Mouse (Mus musculus) ovary, postnatal 36 days (tissue): ENCODE data around the gene Hist1h2an.
"Not testable (repeated sequence)": the region's sequence is repeated elsewhere in the genome, so short reads cannot be mapped to it uniquely, and the experiment has no call there.

Experiments
- DNase-seq: peaks from one replicate; pipeline ENCODE4 v3.0.0; 2022; ENCODE audit warnings: low spot score, mixed read lengths

The Hist1h2an gene

DNA sequence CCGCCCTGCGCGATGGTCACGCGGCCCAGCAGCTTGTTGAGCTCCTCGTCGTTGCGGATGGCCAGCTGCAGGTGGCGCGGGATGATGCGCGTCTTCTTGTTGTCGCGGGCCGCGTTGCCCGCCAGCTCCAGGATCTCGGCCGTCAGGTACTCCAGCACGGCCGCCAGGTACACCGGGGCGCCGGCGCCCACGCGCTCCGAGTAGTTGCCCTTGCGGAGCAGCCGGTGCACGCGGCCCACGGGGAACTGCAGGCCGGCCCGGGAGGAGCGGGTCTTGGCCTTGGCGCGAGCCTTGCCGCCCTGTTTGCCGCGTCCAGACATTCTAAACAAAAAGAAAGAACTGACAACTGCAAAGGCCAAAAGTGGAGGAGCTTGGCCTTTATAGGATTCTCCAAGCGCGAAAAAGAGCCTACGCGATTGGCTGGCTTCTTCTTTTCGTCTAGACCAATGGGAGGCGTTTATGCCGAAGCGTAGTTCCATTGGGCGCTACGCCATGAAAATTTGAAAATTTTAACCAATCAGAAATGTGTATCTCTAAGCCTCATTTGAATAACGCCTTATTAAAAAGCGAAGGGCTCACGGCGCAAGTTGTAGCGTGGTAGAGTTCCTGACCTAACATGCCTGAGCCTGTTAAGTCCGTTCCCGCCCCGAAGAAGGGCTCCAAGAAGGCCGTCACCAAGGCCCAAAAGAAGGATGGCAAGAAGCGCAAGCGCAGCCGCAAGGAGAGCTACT is at the start of gene Hist1h2an, which contains the start of gene Hist1h2bp:
Gene Hist1h2an, minus strand, starts transcription at position 320 of the 731 bp plus-strand sequence.
Gene Hist1h2bp, plus strand, starts transcription at position 563 of the 731 bp plus-strand sequence.
- peak; percentile 75 for DNase-seq

DNA sequence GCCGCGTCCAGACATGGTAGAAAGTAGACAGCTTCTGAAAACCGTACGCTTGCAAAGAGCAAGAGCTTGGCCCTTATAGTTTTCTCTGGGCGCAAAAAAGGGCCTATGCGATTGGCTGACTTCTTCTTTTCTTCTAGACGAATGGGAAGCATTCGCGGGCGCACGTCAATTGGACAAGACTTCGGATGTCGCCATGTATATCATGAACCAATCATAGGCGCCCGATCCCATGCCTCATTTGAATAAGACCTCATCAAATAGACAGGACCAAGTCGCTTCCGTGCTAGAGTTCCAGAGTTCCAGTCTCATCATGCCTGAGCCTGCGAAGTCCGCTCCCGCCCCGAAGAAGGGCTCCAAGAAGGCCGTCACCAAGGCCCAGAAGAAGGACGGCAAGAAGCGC is 46.4 kb upstream of the Hist1h2an start, which contains the start of the genes Hist1h2ap and Hist1h2br:
Gene Hist1h2ap, minus strand, starts transcription at position 47 of the 400 bp plus-strand sequence.
Gene Hist1h2br, plus strand, starts transcription at position 283 of the 400 bp plus-strand sequence.
- DNase-seq: not testable (repeated sequence)

DNA sequence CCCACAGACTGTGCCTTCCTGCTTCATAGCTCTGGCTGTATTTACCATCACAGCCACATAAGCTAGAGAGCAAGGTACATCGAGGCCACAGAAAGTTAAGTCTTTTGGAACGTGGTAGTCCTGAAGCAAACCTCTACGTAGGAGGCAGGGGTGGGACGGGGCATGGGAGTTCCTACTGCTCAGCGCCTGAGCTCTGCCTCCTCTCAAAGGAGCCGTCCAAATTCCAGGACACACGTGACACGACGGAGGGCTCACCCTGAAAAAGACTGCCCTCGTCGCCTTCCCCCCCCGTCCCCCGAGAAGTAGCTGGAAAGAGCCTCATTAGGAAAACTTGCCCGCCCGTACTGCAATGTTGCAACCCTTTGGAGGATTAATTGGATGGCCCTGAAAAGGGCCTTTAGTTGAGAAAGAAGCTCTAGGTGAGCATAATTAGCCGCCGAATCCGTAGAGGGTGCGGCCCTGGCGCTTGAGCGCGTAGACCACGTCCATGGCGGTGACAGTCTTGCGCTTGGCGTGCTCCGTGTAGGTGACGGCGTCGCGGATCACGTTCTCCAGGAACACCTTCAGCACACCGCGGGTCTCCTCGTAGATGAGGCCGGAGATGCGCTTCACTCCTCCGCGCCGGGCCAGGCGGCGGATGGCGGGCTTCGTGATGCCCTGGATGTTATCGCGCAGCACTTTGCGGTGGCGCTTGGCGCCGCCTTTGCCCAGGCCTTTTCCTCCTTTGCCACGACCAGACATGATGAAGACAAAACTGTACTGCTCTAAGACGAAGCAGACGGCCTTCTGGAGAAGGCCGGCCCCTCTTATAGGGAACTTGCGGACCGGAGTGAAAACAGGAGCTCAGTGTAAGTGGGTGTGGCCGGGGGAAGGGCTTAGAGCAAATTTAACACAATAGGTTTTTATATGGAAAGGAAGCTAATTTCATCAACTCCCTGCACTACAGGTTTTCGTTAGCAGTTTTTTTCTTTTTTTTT is 44.7 kb upstream of the Hist1h2an start, which contains the start of gene Hist1h4n:
Gene Hist1h4n, minus strand, starts transcription at position 779 of the 977 bp plus-strand sequence.
- DNase-seq: not testable (repeated sequence)

DNA sequence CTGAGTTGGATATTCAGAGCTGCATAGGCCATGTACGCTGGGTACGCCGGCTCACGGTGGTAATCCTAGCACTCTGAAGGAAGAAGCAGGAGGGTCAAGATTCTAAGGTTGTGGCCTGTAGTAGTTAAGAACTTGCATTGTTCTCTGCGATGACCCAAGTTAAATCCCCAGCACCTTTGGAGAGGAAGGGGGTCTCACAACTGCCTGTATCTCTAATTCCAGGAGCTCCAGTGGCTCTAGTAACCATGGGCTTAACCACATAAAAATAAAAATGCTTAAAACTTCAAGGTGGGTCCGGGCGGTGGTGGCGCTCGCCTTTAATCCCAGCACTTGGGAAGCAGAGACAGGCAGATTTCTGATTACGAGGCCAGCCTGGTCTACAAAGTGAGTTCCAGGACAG is 43.3 kb upstream of the Hist1h2an start:
- DNase-seq: no peak

DNA sequence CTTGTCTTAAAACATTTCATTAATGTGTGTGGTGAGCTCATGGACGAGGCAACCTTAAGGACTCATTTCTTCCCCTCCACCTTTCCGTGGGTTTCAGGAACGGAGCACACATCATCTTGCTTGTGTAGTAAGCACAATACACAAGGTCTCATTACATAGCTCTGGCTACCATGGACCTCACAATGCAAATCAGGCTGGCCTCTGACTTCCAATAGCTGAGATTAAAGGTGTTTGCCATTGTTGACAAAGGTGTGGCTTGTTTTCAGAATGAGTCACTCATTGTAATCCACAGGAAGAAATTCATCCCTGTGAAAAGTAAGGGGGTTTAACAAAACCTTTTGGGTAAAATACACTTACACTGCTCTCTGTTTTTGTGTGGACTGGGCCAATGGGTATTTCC is 41.5 kb upstream of the Hist1h2an start:
- DNase-seq: no peak

DNA sequence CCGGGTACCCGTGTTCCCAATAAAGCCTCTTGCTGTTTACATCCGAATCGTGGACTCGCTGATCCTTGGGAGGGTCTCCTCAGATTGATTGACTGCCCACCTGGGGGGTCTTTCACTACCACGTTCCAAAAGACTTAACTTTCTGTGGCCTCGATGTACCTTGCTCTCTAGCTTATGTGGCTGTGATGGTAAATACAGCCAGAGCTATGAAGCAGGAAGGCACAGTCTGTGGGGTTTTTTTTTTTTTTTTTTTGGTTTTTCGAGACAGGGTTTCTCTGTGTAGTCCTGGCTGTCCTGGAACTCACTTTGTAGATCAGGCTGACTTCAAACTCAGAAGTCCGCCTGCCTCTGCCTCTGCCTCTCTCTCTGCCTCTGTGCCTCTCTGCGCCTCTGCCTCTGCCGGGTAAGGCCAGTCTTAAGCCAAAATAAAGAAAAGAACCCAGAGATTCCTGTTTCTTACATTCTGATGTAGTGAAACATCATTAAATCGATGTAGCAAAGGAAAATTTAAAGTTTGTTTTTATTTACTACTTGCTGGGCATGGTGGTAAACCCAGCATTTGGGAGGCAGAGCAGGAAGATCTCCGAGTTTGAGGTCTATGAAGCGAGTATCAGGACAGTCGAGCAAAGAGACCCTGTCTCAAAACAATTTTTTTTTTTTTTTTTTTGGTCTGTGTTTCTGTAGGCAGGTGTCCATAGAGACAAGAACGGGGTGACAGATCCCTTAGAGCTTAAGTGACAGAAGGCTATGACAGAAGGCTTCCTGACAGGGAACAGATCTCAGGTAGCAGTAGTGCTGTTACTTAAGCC is 33.3 kb upstream of the Hist1h2an start:
- DNase-seq: not testable (repeated sequence)

DNA sequence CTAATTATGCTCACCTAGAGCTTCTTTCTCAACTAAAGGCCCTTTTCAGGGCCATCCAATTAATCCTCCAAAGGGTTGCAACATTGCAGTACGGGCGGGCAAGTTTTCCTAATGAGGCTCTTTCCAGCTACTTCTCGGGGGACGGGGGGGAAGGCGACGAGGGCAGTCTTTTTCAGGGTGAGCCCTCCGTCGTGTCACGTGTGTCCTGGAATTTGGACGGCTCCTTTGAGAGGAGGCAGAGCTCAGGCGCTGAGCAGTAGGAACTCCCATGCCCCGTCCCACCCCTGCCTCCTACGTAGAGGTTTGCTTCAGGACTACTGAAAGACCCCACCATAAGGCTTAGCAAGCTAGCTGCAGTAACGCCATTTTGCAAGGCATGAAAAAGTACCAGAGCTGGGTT is 25.1 kb upstream of the Hist1h2an start:
- not testable (repeated sequence) for DNase-seq

DNA sequence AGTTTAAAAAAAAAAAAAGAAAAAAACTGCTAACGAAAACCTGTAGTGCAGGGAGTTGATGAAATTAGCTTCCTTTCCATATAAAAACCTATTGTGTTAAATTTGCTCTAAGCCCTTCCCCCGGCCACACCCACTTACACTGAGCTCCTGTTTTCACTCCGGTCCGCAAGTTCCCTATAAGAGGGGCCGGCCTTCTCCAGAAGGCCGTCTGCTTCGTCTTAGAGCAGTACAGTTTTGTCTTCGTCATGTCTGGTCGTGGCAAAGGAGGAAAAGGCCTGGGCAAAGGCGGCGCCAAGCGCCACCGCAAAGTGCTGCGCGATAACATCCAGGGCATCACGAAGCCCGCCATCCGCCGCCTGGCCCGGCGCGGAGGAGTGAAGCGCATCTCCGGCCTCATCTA is 24.5 kb upstream of the Hist1h2an start, which contains the start of gene Hist1h4m:
Gene Hist1h4m, plus strand, starts transcription at position 208 of the 400 bp plus-strand sequence.
- DNase-seq: peak; percentile 38

DNA sequence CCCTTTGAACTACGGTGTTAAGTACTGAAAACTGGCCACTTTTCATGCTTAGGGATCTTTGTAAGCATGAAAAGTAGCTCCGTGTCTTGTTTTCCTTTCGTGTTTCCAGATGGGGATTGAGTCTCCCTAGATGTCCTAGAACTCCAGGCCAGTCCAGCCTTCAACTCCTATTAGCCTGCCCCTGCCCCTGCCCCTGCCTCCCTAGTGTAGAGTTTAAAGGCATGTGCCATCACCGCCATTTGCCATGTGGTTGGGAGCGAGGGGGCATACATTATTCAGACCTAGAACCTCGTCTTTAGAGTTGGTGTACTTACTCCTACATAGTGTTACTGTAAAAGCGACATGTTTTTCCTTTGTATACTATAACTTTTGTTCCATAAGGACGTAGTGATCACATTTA is 24.1 kb upstream of the Hist1h2an start:
- not testable (repeated sequence) for DNase-seq

DNA sequence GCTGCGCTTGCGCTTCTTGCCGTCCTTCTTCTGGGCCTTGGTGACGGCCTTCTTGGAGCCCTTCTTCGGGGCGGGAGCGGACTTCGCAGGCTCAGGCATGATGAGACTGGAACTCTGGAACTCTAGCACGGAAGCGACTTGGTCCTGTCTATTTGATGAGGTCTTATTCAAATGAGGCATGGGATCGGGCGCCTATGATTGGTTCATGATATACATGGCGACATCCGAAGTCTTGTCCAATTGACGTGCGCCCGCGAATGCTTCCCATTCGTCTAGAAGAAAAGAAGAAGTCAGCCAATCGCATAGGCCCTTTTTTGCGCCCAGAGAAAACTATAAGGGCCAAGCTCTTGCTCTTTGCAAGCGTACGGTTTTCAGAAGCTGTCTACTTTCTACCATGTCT is 23.1 kb upstream of the Hist1h2an start, which contains the start of the genes Hist1h2bq and Hist1h2ao:
Gene Hist1h2bq, minus strand, starts transcription at position 125 of the 400 bp plus-strand sequence.
Gene Hist1h2ao, plus strand, starts transcription at position 393 of the 400 bp plus-strand sequence.
- DNase-seq: not testable (repeated sequence)

DNA sequence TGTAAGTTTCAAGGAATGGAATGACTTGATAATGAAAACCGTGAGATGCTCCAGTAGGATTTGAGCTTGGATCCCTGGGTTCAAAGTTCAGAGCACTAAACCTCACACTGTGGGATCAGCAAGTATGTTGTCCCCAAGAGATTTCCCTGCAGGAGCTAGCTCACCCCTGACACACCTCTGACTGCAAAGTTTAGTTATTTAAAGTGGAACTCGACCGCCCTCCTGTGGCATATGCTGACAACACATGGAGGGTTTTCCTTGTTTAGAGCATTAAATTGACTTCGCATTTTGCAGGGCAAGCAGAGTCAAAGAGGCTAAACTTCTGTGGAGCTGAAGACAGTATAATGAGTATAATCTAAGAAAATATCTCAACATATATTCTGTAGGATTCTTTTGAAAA is 16.0 kb upstream of the Hist1h2an start:
- DNase-seq: not testable (repeated sequence)

DNA sequence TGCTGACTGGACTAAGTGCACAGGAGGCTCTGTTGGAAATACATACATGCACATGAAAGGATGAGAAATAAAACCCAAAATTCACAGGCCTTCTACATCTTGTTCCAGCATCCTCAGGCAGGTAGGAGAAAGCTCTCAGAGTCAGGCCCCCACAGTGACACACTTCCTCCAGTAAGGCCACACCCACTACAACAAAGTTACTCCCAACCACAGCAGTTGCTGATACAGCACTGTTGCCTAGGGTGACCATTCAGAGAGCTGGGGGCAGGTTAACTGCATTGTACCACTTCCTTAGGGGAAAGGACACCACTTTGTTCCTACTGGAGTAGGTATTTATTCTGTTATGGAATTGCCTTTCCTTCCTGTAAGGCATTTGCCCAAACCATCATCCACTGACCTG is 10.1 kb upstream of the Hist1h2an start:
- DNase-seq: not testable (repeated sequence)

DNA sequence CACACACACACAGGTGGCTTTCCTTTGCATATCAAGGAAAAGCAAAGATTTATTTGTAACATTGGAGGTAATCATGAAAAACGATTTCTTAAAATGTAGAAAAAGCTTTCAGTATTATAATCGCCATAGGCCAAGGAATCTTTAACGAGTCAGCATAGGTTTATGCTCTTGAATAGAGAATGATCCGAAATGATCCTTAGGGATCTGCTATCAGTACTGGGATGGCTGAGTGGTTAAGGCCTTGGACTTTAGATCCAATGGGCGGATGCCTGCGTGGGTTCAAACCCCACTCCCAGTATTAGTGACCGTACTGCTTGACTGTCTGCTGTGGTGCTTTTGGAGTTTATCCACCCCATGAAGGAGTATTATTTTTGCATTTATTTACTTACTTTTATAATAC is 8.6 kb upstream of the Hist1h2an start:
- DNase-seq: no peak

DNA sequence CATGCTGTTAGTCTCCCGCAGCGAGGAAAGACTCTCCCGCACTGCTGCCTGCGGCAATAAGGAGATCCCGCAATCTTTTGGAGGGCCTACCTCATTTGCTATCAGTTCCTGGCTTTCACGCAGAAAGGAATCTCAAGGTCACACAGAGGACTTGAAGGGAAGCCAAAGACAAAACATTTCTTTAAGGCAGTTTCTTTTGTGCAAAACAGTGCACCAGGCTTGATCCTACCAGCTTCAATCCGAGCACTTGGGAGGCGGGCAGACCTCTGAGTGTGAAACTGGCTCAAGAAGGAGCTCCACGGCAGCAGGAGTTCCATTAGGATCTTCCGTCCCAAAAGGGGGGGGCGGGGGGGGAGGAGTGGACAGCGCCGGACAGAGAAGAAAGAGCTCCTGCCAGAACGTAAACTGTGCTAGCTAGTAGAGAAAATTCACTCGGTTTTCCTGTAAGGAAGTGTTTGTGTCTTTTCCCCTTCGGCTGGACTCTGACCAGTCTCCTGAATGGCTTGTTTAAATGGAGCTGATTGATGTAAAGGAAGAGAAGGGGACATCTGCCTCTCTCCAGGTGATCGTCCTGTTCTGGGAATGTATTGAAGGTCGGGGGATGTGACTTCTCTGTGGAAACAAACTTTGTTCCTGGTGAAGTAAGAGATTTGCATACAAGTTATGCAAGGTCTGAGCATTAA is 3.7 kb upstream of the Hist1h2an start:
- peak; percentile 22 for DNase-seq

DNA sequence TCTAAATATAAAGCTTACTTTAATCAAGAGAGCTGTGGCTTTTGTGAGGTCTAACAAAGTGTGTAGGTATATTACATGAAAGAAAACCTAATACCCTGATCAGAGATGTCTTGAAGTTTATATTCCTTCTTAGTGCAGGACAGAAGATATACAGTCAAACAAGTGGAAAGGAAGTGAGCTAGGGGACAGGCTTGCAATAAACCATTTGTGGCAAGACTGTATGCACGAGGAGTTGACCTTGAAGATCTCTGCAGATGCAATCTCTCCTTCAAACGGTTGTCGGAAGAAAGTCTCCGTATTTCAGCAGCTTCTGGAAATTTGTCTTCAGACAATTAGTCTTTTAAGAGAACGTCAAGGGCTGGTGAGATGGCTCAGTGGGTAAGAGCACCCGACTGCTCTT is 2.9 kb upstream of the Hist1h2an start:
- DNase-seq: no peak

DNA sequence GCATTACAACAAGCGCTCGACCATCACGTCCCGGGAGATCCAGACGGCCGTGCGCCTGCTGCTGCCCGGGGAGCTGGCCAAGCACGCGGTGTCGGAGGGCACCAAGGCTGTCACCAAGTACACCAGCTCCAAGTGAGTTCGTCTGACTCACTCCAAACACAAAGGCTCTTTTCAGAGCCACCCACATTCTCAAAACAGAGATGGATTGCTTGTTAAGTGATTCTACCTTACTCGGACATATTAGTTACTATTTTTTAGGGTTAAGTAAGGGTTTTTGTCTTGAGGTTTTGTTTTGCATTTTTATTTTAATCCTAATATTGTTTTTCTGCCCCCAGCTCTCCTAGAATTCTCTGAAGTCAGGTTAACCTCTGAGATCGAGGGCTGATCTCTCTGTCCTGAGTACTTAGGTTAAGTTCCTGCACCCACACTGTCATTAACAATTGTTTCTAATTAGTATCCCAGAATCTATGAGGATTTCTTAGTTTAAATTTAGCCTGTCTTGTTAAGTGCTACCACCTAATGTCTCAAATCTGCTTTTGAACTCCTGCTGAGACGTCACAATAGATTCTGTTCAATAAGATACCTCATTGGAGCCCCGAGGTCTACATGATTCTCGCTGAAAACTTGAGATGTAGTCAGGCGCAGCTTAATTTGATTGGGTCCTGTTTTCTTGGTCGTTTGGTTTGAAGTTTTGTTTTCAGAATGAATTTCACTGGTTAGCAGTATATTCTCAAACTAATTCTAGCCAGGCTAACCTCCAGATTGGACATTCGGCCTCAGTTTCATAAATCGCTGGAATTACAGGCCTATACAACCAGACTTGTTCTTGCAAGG is 959 bp upstream of the Hist1h2an start:
- DNase-seq: no peak

DNA sequence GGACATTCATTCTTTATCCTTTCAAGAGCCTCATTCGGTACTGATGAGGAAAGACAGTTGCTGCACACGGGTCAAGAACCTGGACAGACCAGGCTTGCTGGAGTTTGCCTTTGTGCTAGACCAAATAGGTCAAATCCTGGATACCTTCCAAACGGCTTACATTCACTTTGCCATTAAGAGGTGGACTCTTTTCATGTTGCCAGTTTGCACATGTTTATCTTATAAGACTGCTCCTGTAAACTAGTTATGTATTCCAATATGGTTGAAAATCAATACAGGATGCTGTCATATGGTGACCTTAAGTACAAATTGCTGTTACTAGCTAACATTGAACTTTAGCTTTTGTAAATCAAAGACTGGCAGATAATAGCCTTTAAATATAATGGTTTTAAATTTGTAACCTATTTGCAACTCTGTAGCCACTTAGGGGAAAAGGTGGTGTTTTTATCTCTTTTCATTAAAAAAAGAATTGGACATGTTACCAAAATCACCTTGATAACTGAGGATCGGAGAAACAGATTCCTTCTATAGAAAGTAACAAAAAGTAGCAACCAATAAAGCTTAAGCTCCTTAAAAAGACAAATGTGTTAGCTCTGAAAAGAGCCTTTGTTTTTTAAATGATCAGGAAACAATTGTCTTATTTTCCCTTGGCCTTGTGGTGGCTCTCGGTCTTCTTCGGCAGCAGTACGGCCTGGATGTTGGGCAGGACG is 674 bp downstream of the Hist1h2an start:
- no peak for DNase-seq

DNA sequence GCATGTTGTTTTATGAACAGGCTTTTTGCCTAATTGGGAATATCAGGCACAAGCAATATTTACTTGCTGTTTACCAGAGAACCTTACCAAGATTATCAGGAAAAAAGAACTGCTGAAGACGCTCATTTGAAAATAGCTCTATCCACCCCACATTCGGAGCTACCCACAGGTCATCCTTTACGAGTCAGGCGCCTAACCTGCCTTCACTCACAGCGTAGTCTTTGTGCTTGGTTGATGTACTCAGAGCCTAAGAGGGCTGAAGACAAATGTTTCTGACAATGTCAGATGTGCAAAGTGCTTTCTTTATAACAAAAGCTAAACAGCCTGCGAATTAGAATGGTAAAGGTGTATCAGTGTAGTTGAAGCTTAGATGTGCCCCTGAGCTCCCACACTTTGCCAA is 2.7 kb downstream of the Hist1h2an start:
- DNase-seq: no peak

DNA sequence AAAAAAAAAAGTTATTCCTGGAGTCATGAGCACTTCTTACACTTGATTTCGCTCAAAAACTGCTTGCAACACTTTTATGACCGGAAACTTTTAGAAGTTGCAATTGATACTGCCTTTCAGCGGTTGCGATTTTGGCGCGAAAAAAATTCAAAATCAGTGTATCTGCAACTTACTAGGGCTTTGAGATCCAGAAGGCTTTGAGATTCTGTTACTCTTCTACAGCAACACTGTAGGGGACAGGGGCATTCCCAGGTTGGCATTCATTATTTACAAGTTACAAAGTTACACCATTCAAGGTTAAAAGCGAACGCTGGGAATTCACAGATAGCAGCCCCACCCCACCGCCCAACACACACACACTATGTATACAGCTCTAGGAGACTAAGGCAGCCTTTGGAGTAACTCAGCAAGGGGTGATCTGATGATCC is 3.3 kb downstream of the Hist1h2an start:
- no peak for DNase-seq
